Mouse (Mus musculus) cerebellum, postnatal 25 days (tissue): ENCODE results near the gene Ccdc162.
"Not testable (repeated sequence)": the region's sequence is repeated elsewhere in the genome, so short reads cannot be mapped to it uniquely, and the experiment has no call there.

Experiments
- DNase-seq, 2 experiments: peaks; one replicate each; pipeline ENCODE4 v3.0.0; 2021; ENCODE audit warnings: mixed read lengths in 2 of 2

Gene Ccdc162

GRCm38 (mm10) chr10:41690978-41691377 is 25.5 kb downstream of the Ccdc162 start:
- no peak for DNase-seq

- peak; percentile 74 to 83 for DNase-seq
These were observed 26.2 kb downstream of the Ccdc162 start for GRCm38 (mm10) chr10:41689941-41690887.

GRCm38 (mm10) chr10:41684548-41684996 is 31.9 kb downstream of the Ccdc162 start:
- no peak for DNase-seq

- DNase-seq, result peak; percentile 91 to 93
These were observed 33.7 kb downstream of the Ccdc162 start for GRCm38 (mm10) chr10:41682546-41683393.

DNA sequence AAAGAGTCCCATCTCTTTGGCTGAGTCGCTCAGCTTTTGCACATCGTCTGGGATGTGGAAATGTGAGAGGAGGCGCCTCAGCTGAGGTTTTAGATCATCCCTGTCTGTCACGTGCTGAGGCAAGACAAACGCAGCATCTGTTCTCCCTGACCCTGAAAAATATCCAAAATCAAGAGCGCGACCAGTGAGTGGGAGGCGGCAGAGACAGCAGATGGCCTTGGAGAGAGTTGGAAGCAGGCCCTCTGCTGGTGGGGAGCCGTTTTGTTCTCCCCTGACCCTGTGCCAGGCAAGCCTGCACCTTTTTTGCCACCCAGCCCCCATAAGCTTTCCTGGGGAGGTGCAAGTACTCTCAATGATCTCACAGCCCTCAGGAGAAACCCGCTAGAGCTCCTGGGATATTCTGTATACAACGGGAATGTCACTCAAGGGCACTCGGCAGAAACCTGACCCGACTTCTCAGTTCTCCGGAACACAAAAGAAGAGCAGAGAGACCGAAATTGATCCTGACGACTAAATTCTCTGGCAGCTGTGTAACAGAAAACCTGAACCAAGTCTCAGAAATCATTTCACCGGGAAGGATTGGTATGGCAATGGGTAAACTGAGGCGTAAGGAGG is 37.6 kb downstream of the Ccdc162 start:
- peak; percentile 95 to 96 for DNase-seq

- no peak for DNase-seq
These were observed 39.0 kb downstream of the Ccdc162 start for GRCm38 (mm10) chr10:41677396-41677795.

- DNase-seq, result no peak
These were observed 39.8 kb downstream of the Ccdc162 start for GRCm38 (mm10) chr10:41676661-41677061.

DNA sequence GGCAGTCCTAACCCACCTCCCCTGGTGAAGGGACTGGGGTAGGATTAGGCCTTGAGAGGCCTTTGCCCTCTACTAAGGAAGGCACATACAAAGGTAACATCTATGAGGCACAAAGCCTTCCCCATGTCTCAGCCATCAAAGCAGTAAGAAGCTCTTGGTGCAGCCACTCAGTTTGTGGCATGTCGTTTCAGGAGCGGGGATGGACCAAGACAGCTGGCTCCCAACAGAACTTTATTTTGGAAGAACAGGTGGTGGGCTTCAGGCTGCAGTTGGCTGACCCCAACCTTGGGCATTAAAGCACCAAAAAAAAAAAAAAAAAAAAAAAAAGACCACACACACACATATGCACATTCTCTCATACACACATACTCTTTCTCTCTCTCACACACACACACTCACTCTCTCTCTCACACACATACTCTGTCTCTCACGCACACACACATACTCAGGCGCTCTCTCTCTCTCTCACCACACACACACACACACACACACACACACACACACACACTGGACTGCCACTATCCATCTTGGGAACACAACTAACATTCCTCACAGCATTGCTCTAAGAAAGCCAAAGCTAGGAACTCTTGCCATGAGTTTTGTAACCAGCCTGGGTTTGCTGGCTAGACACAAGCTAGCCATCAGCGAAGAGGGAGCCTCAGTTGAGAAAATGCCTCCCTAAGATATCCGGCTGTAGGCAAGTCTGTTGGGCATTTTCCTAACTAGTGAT is 40.4 kb downstream of the Ccdc162 start:
- no peak for DNase-seq

DNA sequence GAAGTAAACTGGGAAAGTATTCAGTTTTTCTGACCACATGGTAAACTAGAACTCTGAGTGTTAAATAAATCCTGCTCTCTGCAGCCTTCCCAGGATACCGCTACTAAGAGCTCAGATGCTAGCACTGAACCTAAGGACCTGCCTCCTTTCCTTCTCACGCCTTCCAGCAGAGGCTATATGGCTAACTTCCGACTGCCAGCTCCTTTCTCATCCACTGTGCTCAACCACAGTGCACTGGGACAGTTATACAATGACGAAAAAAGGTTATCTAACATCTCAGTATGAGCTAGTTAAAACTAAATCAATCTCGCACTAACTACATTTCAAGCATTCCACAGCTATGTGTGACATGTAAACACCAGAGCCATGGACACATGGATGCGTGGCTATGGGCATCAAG is 41.2 kb downstream of the Ccdc162 start:
- no peak for DNase-seq

DNA sequence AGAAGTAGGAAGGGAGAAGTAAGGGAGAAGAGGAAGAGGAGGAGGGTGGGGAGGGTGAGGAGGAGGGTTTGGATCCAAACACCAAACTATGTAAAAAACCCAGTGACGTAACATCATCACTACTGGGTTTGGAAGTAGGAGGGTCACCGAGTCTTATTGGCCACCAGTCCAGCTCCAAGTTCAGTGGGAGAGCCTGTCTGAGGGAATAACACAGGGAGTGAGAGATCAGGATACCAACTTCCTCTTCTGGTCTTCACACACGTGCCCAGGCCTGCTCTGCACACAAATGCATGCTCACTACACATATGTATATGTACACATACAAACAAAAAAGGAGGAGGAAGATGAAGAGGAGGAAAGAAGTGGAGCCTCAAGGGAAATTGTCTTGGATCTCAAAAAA is 42.1 kb downstream of the Ccdc162 start:
- DNase-seq, result no peak

GRCm38 (mm10) chr10:41670196-41670595 is 46.2 kb downstream of the Ccdc162 start:
- no peak for DNase-seq

- no peak for DNase-seq
These were observed 50.9 kb downstream of the Ccdc162 start for GRCm38 (mm10) chr10:41665498-41665897.

DNA sequence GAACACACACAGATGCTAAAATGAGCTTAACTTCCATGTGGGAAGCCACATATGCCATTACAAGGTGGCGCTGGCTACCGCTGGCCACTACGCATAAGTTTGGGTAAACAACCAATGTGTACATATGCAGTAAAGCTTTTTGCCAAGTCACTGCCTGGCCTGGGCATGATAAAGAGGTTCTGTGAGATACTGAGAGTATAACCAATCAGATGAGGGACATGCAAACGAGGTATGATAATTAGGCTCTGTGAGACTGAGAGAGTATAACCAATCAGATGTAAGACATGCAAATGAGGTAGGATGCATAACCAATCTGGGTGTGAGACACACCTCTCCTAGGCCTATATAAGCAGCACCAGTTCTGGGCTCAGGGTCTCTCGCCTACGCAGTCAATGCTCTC is 56.8 kb downstream of the Ccdc162 start:
- DNase-seq, result not testable (repeated sequence)

- DNase-seq, result not testable (repeated sequence)
These were observed 60.8 kb downstream of the Ccdc162 start for GRCm38 (mm10) chr10:41655684-41656083.

DNA sequence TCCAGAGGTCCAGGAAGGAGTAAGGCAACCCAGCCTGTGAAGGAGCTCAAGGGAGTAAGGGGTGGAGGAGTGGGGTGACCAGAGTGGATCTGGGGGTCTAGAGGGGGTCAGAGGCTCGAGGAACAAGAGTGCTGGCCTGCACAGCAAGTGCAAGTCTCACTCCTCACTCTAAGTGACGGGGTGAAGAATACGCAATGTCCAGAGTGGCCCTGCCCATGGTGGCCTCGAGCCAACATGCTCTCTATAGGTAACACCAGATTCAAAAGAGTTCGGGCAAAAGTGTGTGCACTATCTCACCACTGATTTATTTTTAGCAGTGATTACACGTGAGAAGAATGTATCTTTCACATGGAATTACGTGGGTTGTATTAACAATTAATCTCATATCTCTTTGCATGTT is 63.4 kb downstream of the Ccdc162 start:
- no peak for DNase-seq

DNA sequence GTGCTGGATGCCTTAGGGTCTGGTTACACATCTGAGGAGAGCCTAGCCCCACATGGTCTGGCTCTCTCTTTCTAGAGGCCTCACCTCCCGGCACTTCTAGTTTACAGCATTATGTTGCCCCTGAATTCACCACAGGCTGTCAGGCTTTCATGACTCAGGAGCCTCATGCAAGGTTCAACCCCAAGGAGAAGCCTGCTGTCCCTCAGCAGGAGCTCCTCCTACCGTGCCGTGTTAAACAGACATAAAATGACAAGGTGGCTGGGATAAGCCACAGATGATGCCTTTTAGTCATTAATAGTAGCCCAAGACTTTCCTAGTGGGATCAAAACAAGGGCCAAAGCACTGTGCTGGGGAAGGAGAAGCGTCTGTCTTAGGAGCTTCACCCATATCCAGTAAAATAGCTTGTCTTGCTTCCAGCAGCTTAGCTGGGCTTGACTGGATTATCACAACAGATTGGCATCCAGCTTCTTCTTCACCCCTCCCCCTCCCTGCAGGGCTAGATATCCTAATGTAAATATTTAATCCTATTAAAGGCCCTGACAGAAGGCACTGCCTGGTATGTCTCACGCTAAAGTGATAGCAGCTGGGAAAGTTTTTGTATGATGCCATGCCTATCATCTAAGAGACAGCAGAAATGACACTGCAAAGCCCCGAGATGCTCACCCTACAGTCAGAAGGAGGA is 64.2 kb downstream of the Ccdc162 start:
- DNase-seq, result no peak

- DNase-seq, result no peak
These were observed 64.9 kb downstream of the Ccdc162 start for GRCm38 (mm10) chr10:41651532-41651931.

- DNase-seq, result no peak
These were observed 67.2 kb downstream of the Ccdc162 start for GRCm38 (mm10) chr10:41649186-41649585.

- DNase-seq, result no peak
These were observed 77.7 kb downstream of the Ccdc162 start for GRCm38 (mm10) chr10:41638776-41639175.

GRCm38 (mm10) chr10:41635276-41636033 is 81.0 kb downstream of the Ccdc162 start:
- no peak for DNase-seq

GRCm38 (mm10) chr10:41633801-41634200 is 82.6 kb downstream of the Ccdc162 start:
- DNase-seq, result no peak
